Mouse (Mus musculus) cerebellum, postnatal 14 days (tissue): Measurements from ENCODE around the gene Dlec1.
A peak's percentile ranks its signal among the peaks of the same experiment; 100 is the strongest.

Experiments
- DNase-seq, 2 experiments: peaks; one replicate each; pipeline ENCODE4 v3.0.0; 2021; ENCODE audit warnings: mixed read lengths in 2 of 2

Dlec1 gene

GRCm38 (mm10) chr9:119144696-119145095 is 42.4 kb downstream of the Dlec1 start:
- DNase-seq: peak; percentile 93 to 94

DNA sequence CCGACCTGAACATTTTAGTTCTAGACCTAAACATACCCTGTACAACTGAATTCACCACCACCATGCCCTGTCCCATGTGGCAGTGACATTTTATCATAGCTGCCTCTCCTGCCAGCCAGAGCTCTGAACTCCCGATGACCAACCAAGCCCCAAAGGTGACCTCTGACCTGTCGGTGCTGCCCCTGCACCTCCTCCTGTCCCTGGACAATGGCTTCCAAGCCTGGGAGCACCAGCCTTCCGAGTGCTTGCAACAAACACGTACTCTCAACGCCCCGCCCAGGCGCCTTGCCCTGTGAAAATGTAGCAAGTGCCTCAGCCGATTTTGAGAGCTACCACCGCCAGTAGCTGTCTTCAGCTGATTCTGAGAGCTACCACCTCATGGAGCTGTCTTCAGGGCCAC is 42.9 kb downstream of the Dlec1 start:
- no peak for DNase-seq

- no peak for DNase-seq
These were observed 43.4 kb downstream of the Dlec1 start for GRCm38 (mm10) chr9:119145638-119146037.

DNA sequence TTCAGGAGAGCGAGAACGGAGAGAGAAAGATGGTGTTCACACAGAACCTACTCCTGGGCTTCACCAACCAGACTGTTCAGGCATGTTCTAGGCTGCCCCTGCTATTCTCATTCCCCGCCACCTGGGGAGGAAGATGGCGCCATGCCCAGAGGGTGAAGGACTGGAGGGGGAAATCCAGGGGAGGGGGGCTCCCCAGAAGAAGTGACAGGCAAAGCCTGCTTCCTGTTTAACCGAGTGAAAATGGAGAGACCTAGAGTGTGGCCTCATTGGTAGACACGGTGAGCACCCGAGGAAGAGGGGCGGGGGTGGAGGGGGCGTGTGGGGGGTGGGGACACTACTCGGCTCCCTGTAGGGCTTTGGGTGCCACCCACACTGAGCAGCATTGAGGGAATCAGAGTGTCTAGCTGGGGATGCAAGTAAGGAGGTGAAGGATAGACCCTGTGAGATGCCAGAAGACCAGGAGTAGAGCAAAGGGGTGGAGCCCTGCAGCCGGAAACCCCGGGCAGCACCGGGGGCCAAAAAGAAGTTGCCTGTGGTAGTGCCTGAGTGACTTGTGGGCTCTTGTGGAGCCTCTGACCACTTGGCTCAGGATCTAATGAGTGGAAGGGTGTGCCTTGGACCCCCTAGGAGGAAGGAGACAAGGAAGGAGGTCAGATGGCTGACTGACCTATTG is 44.0 kb downstream of the Dlec1 start:
- peak in 1 of 2 experiments; percentile 39 for DNase-seq

GRCm38 (mm10) chr9:119149601-119150000 is 47.3 kb downstream of the Dlec1 start:
- no peak for DNase-seq

DNA sequence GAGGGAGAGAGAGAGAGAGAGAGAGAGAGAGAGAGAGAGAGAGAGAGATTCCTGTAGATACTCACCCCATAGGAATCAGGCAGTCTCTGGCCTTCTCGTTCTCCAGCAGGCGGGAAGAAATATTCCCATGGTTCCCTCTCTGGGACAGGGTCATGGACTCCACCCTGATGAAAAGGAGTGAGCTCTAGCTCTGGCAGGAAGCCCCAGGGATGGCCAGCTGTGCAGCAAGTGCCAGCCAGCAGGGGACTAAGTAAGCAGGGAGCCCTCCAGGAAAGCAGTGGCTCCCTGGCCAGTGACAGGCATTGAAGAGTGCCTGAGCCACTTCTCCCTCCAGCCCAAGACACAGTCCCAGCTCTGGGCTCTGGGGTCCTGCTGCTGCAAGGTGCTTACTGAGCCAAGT is 49.5 kb downstream of the Dlec1 start:
- no peak for DNase-seq

- DNase-seq: no peak
These were observed 53.1 kb downstream of the Dlec1 start for GRCm38 (mm10) chr9:119155416-119155815.

DNA sequence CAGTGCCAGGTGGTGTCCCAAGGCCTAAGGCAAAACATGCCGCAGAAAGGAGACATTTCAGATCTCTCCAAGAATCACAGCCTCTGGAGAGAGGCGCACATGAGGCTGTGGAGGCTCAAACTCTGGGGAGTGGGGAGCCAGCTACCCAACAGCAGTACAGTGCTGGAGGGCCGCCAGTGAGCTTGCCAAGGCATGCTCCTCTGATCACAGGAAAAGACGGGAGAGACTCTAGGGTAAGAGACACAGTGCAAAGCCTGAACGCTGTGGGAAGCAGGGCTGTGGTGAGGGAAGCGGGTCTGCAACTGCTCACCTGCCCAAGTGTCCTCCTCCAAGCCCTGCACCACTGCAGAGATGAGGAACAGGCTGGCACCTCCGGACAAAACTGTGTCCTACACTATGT is 53.5 kb downstream of the Dlec1 start:
- DNase-seq: peak in 1 of 2 experiments; percentile 64

- DNase-seq: peak; percentile 82 to 90
These were observed 54.3 kb downstream of the Dlec1 start, which contains the start of gene Acaa1b for GRCm38 (mm10) chr9:119156278-119157201. TSS of gene Acaa1b (minus strand) at chr9:119157093.

GRCm38 (mm10) chr9:119158861-119159260 is 56.6 kb downstream of the Dlec1 start, which contains the start of gene Gm47289:
TSS of gene Gm47289 (plus strand) at chr9:119159161.
- no peak for DNase-seq

- DNase-seq: no peak
These were observed 58.4 kb downstream of the Dlec1 start for GRCm38 (mm10) chr9:119160689-119161088.

DNA sequence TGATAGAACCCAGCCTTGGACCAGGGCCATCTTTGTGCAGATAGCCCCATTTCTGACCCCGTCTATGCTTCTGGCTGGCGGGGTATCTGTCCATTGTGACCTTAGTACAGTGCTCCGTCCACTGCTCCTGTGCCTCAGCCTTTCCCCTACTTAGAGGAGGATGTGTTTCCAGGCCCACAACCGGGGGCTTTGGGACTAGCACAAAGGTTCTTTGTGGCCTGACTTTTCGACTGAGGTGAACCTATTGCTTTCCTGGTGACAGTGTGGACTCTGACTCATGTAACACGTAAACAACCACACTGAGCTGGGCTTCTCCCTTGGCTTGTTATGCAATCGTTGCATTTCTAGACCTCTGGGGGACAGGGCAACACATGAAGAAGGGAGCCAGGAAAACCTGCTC is 62.5 kb downstream of the Dlec1 start:
- DNase-seq: no peak

- no peak for DNase-seq
These were observed 63.3 kb downstream of the Dlec1 start for GRCm38 (mm10) chr9:119165548-119165947.

DNA sequence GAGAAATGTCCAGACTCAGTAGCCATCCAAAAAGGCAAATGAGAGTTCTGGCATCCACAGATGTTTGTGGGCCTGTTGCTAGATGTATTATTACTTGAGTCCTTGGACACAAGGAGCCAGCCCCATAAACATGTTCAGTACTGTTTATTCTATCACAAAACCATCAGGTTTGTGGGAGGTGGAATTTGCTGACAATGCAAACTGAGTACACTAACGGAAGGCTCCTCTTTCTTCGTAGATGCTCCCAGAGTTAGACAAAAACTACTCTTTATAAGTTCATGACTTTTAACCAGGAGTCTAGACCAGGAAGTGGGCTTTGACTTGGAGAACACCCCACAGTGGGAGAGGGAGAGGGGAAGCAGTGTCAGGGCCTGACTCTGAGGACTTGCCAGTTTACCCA is 65.3 kb downstream of the Dlec1 start:
- no peak for DNase-seq

GRCm38 (mm10) chr9:119179292-119179691 is 77.0 kb downstream of the Dlec1 start:
- DNase-seq: no peak

DNA sequence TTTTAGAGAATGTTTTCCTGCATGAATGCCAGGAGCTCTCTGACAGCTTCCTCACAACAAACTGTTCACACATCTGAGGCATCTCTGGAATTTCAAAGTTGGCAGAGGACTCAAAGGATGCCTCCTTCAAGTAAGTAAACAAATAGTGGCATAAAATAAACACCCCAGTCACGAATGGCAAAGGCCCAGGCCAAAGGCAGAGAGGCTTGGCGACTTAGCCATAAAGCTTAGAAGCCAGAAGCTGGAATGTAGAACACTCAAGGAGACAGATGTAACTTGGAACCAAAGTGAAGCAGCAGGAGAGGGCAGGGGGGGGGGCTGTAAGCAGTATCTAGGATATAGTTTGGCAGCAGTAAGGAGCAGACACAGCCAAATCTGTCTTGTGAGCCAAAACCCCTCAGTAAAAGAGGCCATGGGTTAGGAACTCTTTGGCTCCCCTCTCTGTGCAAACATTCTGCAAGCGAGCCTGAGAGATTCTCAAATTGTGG is 79.0 kb downstream of the Dlec1 start:
- no peak for DNase-seq

GRCm38 (mm10) chr9:119192202-119192990 is 90.1 kb downstream of the Dlec1 start:
- DNase-seq: peak; percentile 71 to 77
